Mouse (Mus musculus) E14TG2a.4 (cell line): Measurements from ENCODE around the gene Rhob.

Source experiments
- CTCF ChIP-seq: conservative IDR thresholded peaks from 2 replicates; pipeline ENCODE4 v1.5.1; 2014; ENCODE audit warnings: low read length
- POU5F1 ChIP-seq: IDR thresholded peaks from 2 replicates; pipeline ENCODE4 v1.6.1; 2014; ENCODE audit warnings: low read length, borderline replicate concordance

DNA sequence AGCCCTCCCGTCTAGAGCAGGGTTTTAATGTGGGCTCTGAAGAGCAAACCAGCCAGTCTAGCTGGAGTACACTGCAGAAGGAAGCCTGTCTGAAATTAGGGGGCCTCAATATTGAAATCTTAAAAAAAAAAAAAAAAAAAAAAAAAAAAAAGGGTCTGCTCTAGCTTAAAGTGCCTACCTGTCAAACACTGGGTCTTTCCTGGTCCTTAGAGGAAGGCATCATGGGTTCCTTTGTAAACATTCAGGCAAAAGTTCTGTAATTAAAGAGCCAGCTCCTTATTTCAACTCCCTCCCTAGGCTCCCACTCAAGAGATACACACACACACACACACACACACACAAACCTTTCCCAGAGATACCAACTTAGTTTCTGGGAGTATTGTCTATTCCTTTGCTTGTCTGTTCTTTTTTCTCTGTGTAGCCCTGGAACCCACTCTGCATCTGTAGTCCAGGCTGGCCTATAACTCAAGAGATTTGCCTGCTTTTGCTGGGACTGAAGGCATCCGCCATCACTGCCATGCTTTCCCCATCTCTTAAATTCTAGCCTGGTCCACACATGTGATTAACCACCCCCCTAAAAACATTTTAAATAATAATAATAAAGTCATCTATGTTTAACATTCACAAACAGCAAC is 3.0 kb downstream of the Rhob start:
- TF ChIP-seq CTCF (no peak), POU5F1 (no peak)
